Mouse (Mus musculus) heart, postnatal 0 days (tissue): ENCODE data around the gene Yars.

Experiments used
- CTCF ChIP-seq: IDR thresholded peaks from 2 replicates; pipeline ENCODE4 v1.5.1; 2016; ENCODE audit warnings: antibody characterized with exemption, control low read depth, low read depth
- EP300 ChIP-seq: IDR thresholded peaks from 2 replicates; pipeline ENCODE4 v1.6.1; 2016; ENCODE audit warnings: antibody characterized with exemption, low read depth

GRCm38 (mm10) chr4:129263225-129264021 lies 73.9 kb downstream of the Yars start:
- TF ChIP-seq CTCF = no peak
- peak; percentile 83 for TF ChIP-seq EP300
